Mouse (Mus musculus) intestine, postnatal 0 days (tissue): ENCODE results near the gene Nle1. TPM values are rescaled to one million over a fixed set of nuclear protein-coding genes. Genes with fewer than 3 reads are reported as not detected.

Source experiments
- ATAC-seq: fragments of 200-750 bp; cut with Nextera tagmentation; 2 replicates; pipeline ENCODE4 v1.8.0; 2017; ENCODE audit warnings: mild to moderate bottlenecking, moderate TSS enrichment, moderate library complexity
- H3K27ac ChIP-seq: fragments of 300-500 bp; sonication (generic); 2 replicates; pipeline ENCODE4 v1.5.1; 2014; ENCODE audit warnings: mild to moderate bottlenecking, low read depth, low read length, moderate library complexity
- H3K27me3 ChIP-seq: fragments of 300-500 bp; sonication (generic); replicated peaks from 2 replicates; pipeline ENCODE4 v1.6.1; 2014; ENCODE audit warnings: low read length, mixed read lengths; ENCODE audit not compliant: control insufficient read depth, insufficient read depth
- H3K36me3 ChIP-seq: fragments of 300-500 bp; sonication (generic); 2 replicates; pipeline ENCODE4 v1.6.1; 2014; ENCODE audit warnings: mild to moderate bottlenecking, moderate library complexity; ENCODE audit not compliant: control insufficient read depth, insufficient read depth
- H3K4me1 ChIP-seq: fragments of 300-500 bp; sonication (generic); replicated peaks from 2 replicates; pipeline ENCODE4 v1.6.1; 2014; ENCODE audit warnings: antibody characterized with exemption, low read length, mixed read lengths; ENCODE audit not compliant: control insufficient read depth, insufficient read depth
- H3K4me2 ChIP-seq: fragments of 300-500 bp; sonication (generic); replicated peaks from 2 replicates; pipeline ENCODE4 v1.6.1; 2014; ENCODE audit warnings: low read depth, mild to moderate bottlenecking, moderate library complexity
- H3K4me3 ChIP-seq: fragments of 300-500 bp; sonication (generic); 2 replicates; pipeline ENCODE4 v1.5.1; 2014; ENCODE audit warnings: low read depth, low read length
- H3K9ac ChIP-seq: fragments of 300-500 bp; sonication (generic); 2 replicates; pipeline ENCODE4 v1.6.1; 2014; ENCODE audit warnings: mild to moderate bottlenecking, low read depth, low read length
- H3K9me3 ChIP-seq: fragments of 300-500 bp; sonication (generic); 2 replicates; pipeline ENCODE4 v1.6.1; 2016; ENCODE audit warnings: mixed run types; ENCODE audit not compliant: control insufficient read depth
- CTCF ChIP-seq: sonication (generic); IDR thresholded peaks from 2 replicates; pipeline ENCODE4 v1.5.1; 2016; ENCODE audit warnings: low read depth, mild to moderate bottlenecking, control low read depth, antibody characterized with exemption, moderate library complexity
- WGBS: fragments of 180-500 bp; shearing (Covaris S2); extraction: QIAGEN DNeasy Blood & Tissue Kit; methylation state at CpG from one replicate; pipeline ENCODE4 v1.1.7; 2014; 5-methylcytosine and 5-hydroxymethylcytosine counted together
- polyA plus RNA-seq: library from polyadenylated mRNA; unstranded; fragments of >200 nt; fragmentation: Nextera tagmentation; extraction: Ambion mirVana; gene quantifications from 2 replicates; pipeline ENCODE4 v1.2.1, GENCODE M21; 2015

Gene Nle1
- polyA plus RNA-seq, 1 experiment from 2014 or later, result 8.0 TPM

GRCm38 (mm10) chr11:82871031-82871446 lies 37.2 kb downstream of the Nle1 start, which contains the start of gene Rffl:
Gene Rffl (minus strand): TSS chr11:82871210.
- 0% methylated on average over 38 of the region's 43 CpGs for WGBS
- Histone ChIP-seq H3K36me3 (no peaks in the 10 kb centered on the region), H3K9me3 (no peaks in the 10 kb centered on the region), H3K27ac (peak within 1 kb of the TSS; percentile 87), H3K27me3 (no peaks in the 10 kb centered on the region), H3K4me1 (no peaks in the 10 kb centered on the region), H3K4me2 (peak within 1 kb of the TSS; percentile 77), H3K9ac (peak within 1 kb of the TSS; percentile 81), H3K4me3 (peak within 1 kb of the TSS; percentile 95)
- peak; percentile 92 for ATAC-seq
- peak; percentile 87 for TF ChIP-seq CTCF

GRCm38 (mm10) chr11:82870173-82871030 lies 37.8 kb downstream of the Nle1 start:
- peak overlapping the region; percentile 77 for H3K4me2 ChIP-seq
- under 1% methylated on average over 36 of the region's 36 CpGs for WGBS
- peak overlapping the region; percentile 81 for H3K9ac ChIP-seq
- H3K27ac ChIP-seq, result peak overlapping the region; percentile 87
- H3K4me1 ChIP-seq, result no peaks in the 10 kb centered on the region
- H3K4me3 ChIP-seq, result peak overlapping the region; percentile 95
- no peaks in the 10 kb centered on the region for H3K27me3 ChIP-seq
- ATAC-seq, result peak; percentile 80
- no peaks in the 10 kb centered on the region for H3K36me3 ChIP-seq
- TF ChIP-seq CTCF, result no peak
- no peaks in the 10 kb centered on the region for H3K9me3 ChIP-seq

GRCm38 (mm10) chr11:82869506-82870172 lies 38.6 kb downstream of the Nle1 start:
- peak overlapping the region; percentile 81; the same call in 1 of the 2 replicates for H3K9ac ChIP-seq

GRCm38 (mm10) chr11:82867956-82868355 lies 40.3 kb downstream of the Nle1 start:
- 79% methylated on average over 5 of the region's 5 CpGs for WGBS
- no peak overlapping the region for H3K27ac ChIP-seq
- no peak overlapping the region for H3K4me2 ChIP-seq
- no peaks in the 10 kb centered on the region for H3K4me1 ChIP-seq
- no peaks in the 10 kb centered on the region for H3K27me3 ChIP-seq
- no peak for ATAC-seq
- no peaks in the 10 kb centered on the region for H3K9me3 ChIP-seq
- H3K4me3 ChIP-seq, result no peak overlapping the region
- no peak overlapping the region for H3K9ac ChIP-seq
- no peaks in the 10 kb centered on the region for H3K36me3 ChIP-seq
- no peak for TF ChIP-seq CTCF

More at GRCm38 (mm10) chr11:82869506-82870172, 38.6 kb downstream of the Nle1 start:
- Histone ChIP-seq H3K27ac (peak overlapping the region; percentile 87), H3K4me1 (no peaks in the 10 kb centered on the region), H3K36me3 (no peaks in the 10 kb centered on the region), H3K4me2 (peak overlapping the region; percentile 77), H3K9me3 (no peaks in the 10 kb centered on the region), H3K27me3 (no peaks in the 10 kb centered on the region), H3K4me3 (peak overlapping the region; percentile 95)
- no peak for ATAC-seq
- no peak for TF ChIP-seq CTCF
- 51% methylated on average over 9 of the region's 9 CpGs for WGBS

GRCm38 (mm10) chr11:82866850-82867564 lies 41.2 kb downstream of the Nle1 start:
- Histone ChIP-seq H3K9me3 (no peaks in the 10 kb centered on the region), H3K4me1 (no peaks in the 10 kb centered on the region), H3K27me3 (no peaks in the 10 kb centered on the region), H3K27ac (no peak overlapping the region), H3K4me3 (no peak overlapping the region), H3K9ac (no peak overlapping the region), H3K4me2 (no peak overlapping the region), H3K36me3 (no peaks in the 10 kb centered on the region)
- no peak for ATAC-seq
- WGBS, result 32% methylated on average over 7 of the region's 7 CpGs
- TF ChIP-seq CTCF, result no peak

- no peak for TF ChIP-seq CTCF
- no peak overlapping the region for H3K4me2 ChIP-seq
- H3K9me3 ChIP-seq, result no peaks in the 10 kb centered on the region
- no peak overlapping the region for H3K27ac ChIP-seq
- no peaks in the 10 kb centered on the region for H3K27me3 ChIP-seq
- H3K4me3 ChIP-seq, result no peak overlapping the region
- WGBS, result 85% methylated on average over 10 of the region's 10 CpGs
- H3K4me1 ChIP-seq, result no peaks in the 10 kb centered on the region
- no peak for ATAC-seq
- no peaks in the 10 kb centered on the region for H3K36me3 ChIP-seq
- H3K9ac ChIP-seq, result no peak overlapping the region
Measured at GRCm38 (mm10) chr11:82865957-82866356, 42.3 kb downstream of the Nle1 start.
